Mouse (Mus musculus): Measurements from ENCODE around the gene Mbd3. TPM values are rescaled to one million over a fixed set of nuclear protein-coding genes. Genes with fewer than 3 reads are reported as not detected.
A peak's percentile ranks its signal among the peaks of the same experiment; 100 is the strongest.

The Mbd3 gene
- polyA plus RNA-seq, 1 experiment from 2014 or later: 139 TPM

DNA sequence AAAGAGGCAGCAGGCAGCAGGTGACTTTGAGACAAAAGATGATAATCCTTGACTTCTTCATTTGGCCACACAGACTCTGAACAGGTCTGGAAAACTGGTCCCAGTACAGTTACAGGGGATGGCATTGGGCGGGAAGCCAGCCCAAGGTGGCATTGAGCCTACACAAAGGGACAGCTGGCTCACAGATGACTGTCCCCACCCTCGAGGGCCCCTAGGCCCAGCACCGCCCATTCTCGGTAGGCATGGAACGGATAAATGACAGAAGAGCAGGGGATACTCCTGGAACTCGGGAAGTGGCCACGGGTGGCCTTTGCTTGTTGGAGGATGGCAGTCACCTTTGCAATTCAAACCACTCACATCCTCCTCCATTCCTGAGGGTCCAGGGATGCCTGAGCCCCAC lies 14.0 kb downstream of the Mbd3 start:
- no peak for ATAC-seq (ENCODE audit: insufficient read depth, low FRiP score)
- Histone ChIP-seq H3K9ac (ENCODE audit: low read length) (peak overlapping the region; percentile 98), H3K36me3 (ENCODE audit: control insufficient read depth, insufficient read depth, low read length) (peaks cover 16% of the 10 kb centered on the region), H3K9me3 (replicated peaks; ENCODE audit: control insufficient read depth, low read length) (no peaks in the 10 kb centered on the region), H3K4me2 (ENCODE audit: low read depth, low read length) (peak overlapping the region; percentile 80), H3K27me3 (ENCODE audit: control insufficient read depth, insufficient read depth, low read length) (no peaks in the 10 kb centered on the region), H3K4me1 (ENCODE audit: control insufficient read depth, insufficient read depth, low read length) (peaks cover 25% of the 10 kb centered on the region), H3K27ac (ENCODE audit: low read length) (no peak overlapping the region; the same call in 1 of the 2 replicates), H3K4me3 (replicated peaks; ENCODE audit: low read length) (peak overlapping the region; percentile 80)
- 22% methylated on average over 7 of the region's 7 CpGs for WGBS

- WGBS: 79% methylated on average over 7 of the region's 7 CpGs
- Histone ChIP-seq H3K9ac (ENCODE audit: low read length) (peak overlapping the region; percentile 98), H3K27ac (ENCODE audit: low read length) (no peak overlapping the region), H3K36me3 (ENCODE audit: control insufficient read depth, insufficient read depth, low read length) (peaks cover 16% of the 10 kb centered on the region), H3K4me3 (replicated peaks; ENCODE audit: low read length) (peak overlapping the region; percentile 80), H3K9me3 (replicated peaks; ENCODE audit: control insufficient read depth, low read length) (no peaks in the 10 kb centered on the region), H3K27me3 (ENCODE audit: control insufficient read depth, insufficient read depth, low read length) (no peaks in the 10 kb centered on the region), H3K4me2 (ENCODE audit: low read depth, low read length) (peak overlapping the region; percentile 80), H3K4me1 (ENCODE audit: control insufficient read depth, insufficient read depth, low read length) (peaks cover 25% of the 10 kb centered on the region)
- ATAC-seq (ENCODE audit: insufficient read depth, low FRiP score): no peak
Measured at GRCm38 (mm10) chr10:80384709-80385108, 14.6 kb downstream of the Mbd3 start.

- Histone ChIP-seq H3K4me3 (replicated peaks; ENCODE audit: low read length) (no peak overlapping the region), H3K9ac (ENCODE audit: low read length) (peak overlapping the region; percentile 9; the same call in 1 of the 2 replicates), H3K27me3 (ENCODE audit: control insufficient read depth, insufficient read depth, low read length) (no peaks in the 10 kb centered on the region), H3K4me1 (ENCODE audit: control insufficient read depth, insufficient read depth, low read length) (peaks cover 25% of the 10 kb centered on the region), H3K36me3 (ENCODE audit: control insufficient read depth, insufficient read depth, low read length) (peaks cover 16% of the 10 kb centered on the region), H3K27ac (ENCODE audit: low read length) (no peak overlapping the region), H3K4me2 (ENCODE audit: low read depth, low read length) (peak overlapping the region; percentile 80; the same call in 1 of the 2 replicates), H3K9me3 (replicated peaks; ENCODE audit: control insufficient read depth, low read length) (no peaks in the 10 kb centered on the region)
- ATAC-seq (ENCODE audit: insufficient read depth, low FRiP score): no peak
- 81% methylated on average over 4 of the region's 4 CpGs for WGBS
Measured at GRCm38 (mm10) chr10:80384115-80384639, 15.2 kb downstream of the Mbd3 start.

- H3K9me3 ChIP-seq (replicated peaks; ENCODE audit: control insufficient read depth, low read length): no peaks in the 10 kb centered on the region
- no peak overlapping the region for H3K4me3 ChIP-seq (replicated peaks; ENCODE audit: low read length)
- no peak for ATAC-seq (ENCODE audit: insufficient read depth, low FRiP score)
- WGBS: 55% methylated on average over 4 of the region's 4 CpGs
- H3K36me3 ChIP-seq (ENCODE audit: control insufficient read depth, insufficient read depth, low read length): peaks cover 16% of the 10 kb centered on the region
- H3K4me2 ChIP-seq (ENCODE audit: low read depth, low read length): no peak overlapping the region
- no peak overlapping the region for H3K9ac ChIP-seq (ENCODE audit: low read length)
- H3K4me1 ChIP-seq (ENCODE audit: control insufficient read depth, insufficient read depth, low read length): peaks cover 24% of the 10 kb centered on the region
- H3K27me3 ChIP-seq (ENCODE audit: control insufficient read depth, insufficient read depth, low read length): no peaks in the 10 kb centered on the region
- no peak overlapping the region for H3K27ac ChIP-seq (ENCODE audit: low read length)
Measured at GRCm38 (mm10) chr10:80383431-80383830, 15.9 kb downstream of the Mbd3 start.

- peaks cover 19% of the 10 kb centered on the region for H3K4me1 ChIP-seq (ENCODE audit: control insufficient read depth, insufficient read depth, low read length)
- ATAC-seq (ENCODE audit: insufficient read depth, low FRiP score): no peak
- peaks cover 16% of the 10 kb centered on the region for H3K36me3 ChIP-seq (ENCODE audit: control insufficient read depth, insufficient read depth, low read length)
- no peaks in the 10 kb centered on the region for H3K9me3 ChIP-seq (replicated peaks; ENCODE audit: control insufficient read depth, low read length)
- H3K4me2 ChIP-seq (ENCODE audit: low read depth, low read length): no peak overlapping the region
- 83% methylated on average over 7 of the region's 7 CpGs for WGBS
- no peak overlapping the region for H3K9ac ChIP-seq (ENCODE audit: low read length)
- no peaks in the 10 kb centered on the region for H3K27me3 ChIP-seq (ENCODE audit: control insufficient read depth, insufficient read depth, low read length)
- H3K27ac ChIP-seq (ENCODE audit: low read length): no peak overlapping the region
- no peak overlapping the region for H3K4me3 ChIP-seq (replicated peaks; ENCODE audit: low read length)
Measured at GRCm38 (mm10) chr10:80382641-80383365, 16.5 kb downstream of the Mbd3 start.

GRCm38 (mm10) chr10:80377716-80378115 lies 21.6 kb downstream of the Mbd3 start:
- ATAC-seq (ENCODE audit: insufficient read depth, low FRiP score): no peak
- H3K27me3 ChIP-seq (ENCODE audit: control insufficient read depth, insufficient read depth, low read length): no peaks in the 10 kb centered on the region
- H3K9me3 ChIP-seq (replicated peaks; ENCODE audit: control insufficient read depth, low read length): no peaks in the 10 kb centered on the region
- no peak overlapping the region for H3K4me2 ChIP-seq (ENCODE audit: low read depth, low read length)
- no peak overlapping the region for H3K27ac ChIP-seq (ENCODE audit: low read length)
- no peak overlapping the region for H3K9ac ChIP-seq (ENCODE audit: low read length)
- WGBS: 43% methylated on average over 10 of the region's 10 CpGs
- H3K4me1 ChIP-seq (ENCODE audit: control insufficient read depth, insufficient read depth, low read length): no peaks in the 10 kb centered on the region
- no peak overlapping the region for H3K4me3 ChIP-seq (replicated peaks; ENCODE audit: low read length)
- H3K36me3 ChIP-seq (ENCODE audit: control insufficient read depth, insufficient read depth, low read length): peaks cover 16% of the 10 kb centered on the region

- Histone ChIP-seq H3K4me2 (ENCODE audit: low read depth, low read length) (no peak overlapping the region), H3K9ac (ENCODE audit: low read length) (no peak overlapping the region), H3K36me3 (ENCODE audit: control insufficient read depth, insufficient read depth, low read length) (peaks cover 6% of the 10 kb centered on the region; the same call in 1 of the 2 replicates), H3K4me3 (replicated peaks; ENCODE audit: low read length) (no peak overlapping the region), H3K4me1 (ENCODE audit: control insufficient read depth, insufficient read depth, low read length) (0 out of 2 replicates have a peak, but pooled peaks cover 3% of the 10 kb centered on the region), H3K27ac (ENCODE audit: low read length) (no peak overlapping the region), H3K27me3 (ENCODE audit: control insufficient read depth, insufficient read depth, low read length) (no peaks in the 10 kb centered on the region), H3K9me3 (replicated peaks; ENCODE audit: control insufficient read depth, low read length) (no peaks in the 10 kb centered on the region)
- WGBS: 2% methylated on average over 7 of the region's 7 CpGs
- ATAC-seq (ENCODE audit: insufficient read depth, low FRiP score): peak; percentile 48; the same call in 1 of the 2 replicates
Measured at GRCm38 (mm10) chr10:80376160-80376559, 23.2 kb downstream of the Mbd3 start.

- Histone ChIP-seq H3K4me2 (ENCODE audit: low read depth, low read length) (no peak overlapping the region), H3K36me3 (ENCODE audit: control insufficient read depth, insufficient read depth, low read length) (no peaks in the 10 kb centered on the region), H3K9me3 (replicated peaks; ENCODE audit: control insufficient read depth, low read length) (no peaks in the 10 kb centered on the region), H3K27ac (ENCODE audit: low read length) (no peak overlapping the region), H3K9ac (ENCODE audit: low read length) (no peak overlapping the region), H3K27me3 (ENCODE audit: control insufficient read depth, insufficient read depth, low read length) (no peaks in the 10 kb centered on the region), H3K4me3 (replicated peaks; ENCODE audit: low read length) (no peak overlapping the region), H3K4me1 (ENCODE audit: control insufficient read depth, insufficient read depth, low read length) (0 out of 2 replicates have a peak, but pooled peaks cover 3% of the 10 kb centered on the region)
- WGBS: 27% methylated on average over 6 of the region's 6 CpGs
- ATAC-seq (ENCODE audit: insufficient read depth, low FRiP score): no peak
Measured at GRCm38 (mm10) chr10:80374063-80374462, 25.3 kb downstream of the Mbd3 start.

DNA sequence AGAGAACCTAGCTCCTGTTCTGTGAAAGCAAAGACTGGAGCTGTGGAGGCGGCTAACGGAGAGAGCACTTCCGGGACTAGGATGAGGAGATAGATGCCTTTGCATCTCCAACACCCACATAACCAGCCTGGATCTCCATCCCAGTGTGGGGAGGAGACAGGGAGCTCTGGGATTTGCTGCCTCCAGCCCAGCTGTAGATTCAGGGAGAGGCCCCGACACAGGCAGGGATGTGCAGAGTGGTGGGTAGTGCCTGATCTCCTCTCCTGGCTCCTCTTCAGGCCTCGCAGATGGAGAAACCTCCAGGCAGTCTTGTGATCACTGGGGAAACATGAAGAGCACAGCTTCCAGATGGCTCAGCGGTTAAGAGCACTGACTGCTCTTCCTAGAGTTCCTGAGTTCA lies 26.6 kb downstream of the Mbd3 start:
- Histone ChIP-seq H3K36me3 (ENCODE audit: control insufficient read depth, insufficient read depth, low read length) (no peaks in the 10 kb centered on the region), H3K27me3 (ENCODE audit: control insufficient read depth, insufficient read depth, low read length) (no peaks in the 10 kb centered on the region), H3K9me3 (replicated peaks; ENCODE audit: control insufficient read depth, low read length) (no peaks in the 10 kb centered on the region), H3K4me1 (ENCODE audit: control insufficient read depth, insufficient read depth, low read length) (0 out of 2 replicates have a peak, but pooled peaks cover 3% of the 10 kb centered on the region), H3K27ac (ENCODE audit: low read length) (no peak overlapping the region), H3K4me2 (ENCODE audit: low read depth, low read length) (no peak overlapping the region), H3K4me3 (replicated peaks; ENCODE audit: low read length) (no peak overlapping the region), H3K9ac (ENCODE audit: low read length) (no peak overlapping the region)
- no peak for ATAC-seq (ENCODE audit: insufficient read depth, low FRiP score)
- 83% methylated on average over 6 of the region's 6 CpGs for WGBS

Measured in stomach, embryonic 16.5 days (tissue).